Mouse (Mus musculus) embryonic fibroblast, embryonic 13.5 days (primary cell): Measurements from ENCODE around the gene Zfp286. TPM values are rescaled to one million over a fixed set of nuclear protein-coding genes. Genes with fewer than 3 reads are reported as not detected.

Source experiments
- H3K27ac ChIP-seq: 2 replicates; pipeline ENCODE4 v1.5.1; 2012; ENCODE audit warnings: low read length, control low read depth, inconsistent platforms; ENCODE audit not compliant: insufficient read depth
- H3K4me1 ChIP-seq: 2 replicates; pipeline ENCODE4 v1.6.1; 2011; ENCODE audit warnings: low read length; ENCODE audit not compliant: control insufficient read depth, insufficient read depth
- H3K4me3 ChIP-seq: 2 replicates; pipeline ENCODE4 v1.5.1; 2011; ENCODE audit warnings: mild to moderate bottlenecking, control low read depth, low read length; ENCODE audit not compliant: insufficient read depth
- CTCF ChIP-seq: IDR thresholded peaks from 2 replicates; pipeline ENCODE4 v1.5.1; 2011; ENCODE audit warnings: mild to moderate bottlenecking, control low read depth, low read length, moderate library complexity, borderline replicate concordance; ENCODE audit not compliant: insufficient read depth
- POLR2A ChIP-seq: IDR thresholded peaks from 2 replicates; pipeline ENCODE4 v1.6.1; 2011; ENCODE audit warnings: low read depth, mild to moderate bottlenecking, control low read depth, low read length, moderate library complexity
- polyA plus RNA-seq: library from polyadenylated mRNA; stranded (reverse); fragments of >200 nt; gene quantifications from 2 replicates; pipeline ENCODE4 v1.2.4, GENCODE M21; 2011; ENCODE audit warnings: low read depth; ENCODE audit not compliant: missing spikeins, insufficient read length

The Zfp286 gene
- 6.7 and 7.6 TPM in 2 replicates for polyA plus RNA-seq

GRCm38 (mm10) chr11:62788935-62789616 lies at the start of gene Zfp286:
TSS of gene Zfp286 (minus strand) at chr11:62789462.
- Histone ChIP-seq H3K4me1 (no peaks in the 10 kb centered on the region; the same call in 1 of the 2 replicates), H3K27ac (no peak within 1 kb of the TSS), H3K4me3 (peak within 1 kb of the TSS; percentile 58)
- no peak for TF ChIP-seq CTCF
- TF ChIP-seq POLR2A: peak; percentile 78; the same call in 1 of the 2 replicates

DNA sequence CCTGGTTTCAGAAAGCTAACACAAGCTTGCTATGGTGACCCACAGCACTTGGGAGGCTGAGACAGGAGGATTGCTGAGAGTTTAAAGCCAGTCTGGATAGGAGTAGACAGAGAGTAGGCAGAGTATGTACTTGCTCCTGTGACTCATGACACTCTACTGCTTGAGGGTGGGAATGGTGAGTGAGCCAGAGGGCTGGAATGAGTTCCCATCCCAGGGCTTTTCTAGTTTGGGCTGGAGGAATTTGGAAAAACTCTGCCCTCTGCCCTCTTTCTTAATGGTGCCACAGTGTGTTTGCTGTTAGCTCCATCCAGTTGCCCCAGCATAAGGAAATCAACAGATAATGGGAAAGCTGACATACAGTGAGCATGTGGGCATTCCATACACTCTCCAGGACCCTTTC lies 42.6 kb upstream of the Zfp286 start:
- peak overlapping the region; percentile 63; the same call in 1 of the 2 replicates for H3K27ac ChIP-seq
- H3K4me1 ChIP-seq: peaks cover 6% of the 10 kb centered on the region
- TF ChIP-seq CTCF (no peak), POLR2A (no peak)
- H3K4me3 ChIP-seq: no peak overlapping the region

DNA sequence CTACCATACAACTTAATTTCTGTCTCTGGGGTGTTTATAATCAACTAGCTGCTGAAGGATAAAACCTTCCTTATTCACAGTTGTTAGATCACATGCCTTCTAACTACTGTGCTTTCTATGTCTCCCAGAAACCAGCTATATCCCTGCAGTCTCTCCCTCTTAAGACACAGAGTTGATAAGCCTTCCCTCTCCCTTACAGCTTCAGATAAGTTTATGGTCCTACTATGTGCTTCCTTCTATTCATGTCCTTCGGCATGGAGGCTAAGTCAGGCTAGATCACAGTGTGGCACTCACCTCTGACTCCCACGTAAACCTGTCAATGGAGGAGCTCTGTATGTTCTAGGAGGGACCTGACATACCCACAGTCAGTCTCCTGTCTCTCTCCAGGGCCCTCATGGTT lies 41.1 kb upstream of the Zfp286 start:
- no peak overlapping the region for H3K27ac ChIP-seq
- H3K4me1 ChIP-seq: peaks cover 9% of the 10 kb centered on the region
- no peak overlapping the region for H3K4me3 ChIP-seq
- no peak for TF ChIP-seq POLR2A
- TF ChIP-seq CTCF: no peak

DNA sequence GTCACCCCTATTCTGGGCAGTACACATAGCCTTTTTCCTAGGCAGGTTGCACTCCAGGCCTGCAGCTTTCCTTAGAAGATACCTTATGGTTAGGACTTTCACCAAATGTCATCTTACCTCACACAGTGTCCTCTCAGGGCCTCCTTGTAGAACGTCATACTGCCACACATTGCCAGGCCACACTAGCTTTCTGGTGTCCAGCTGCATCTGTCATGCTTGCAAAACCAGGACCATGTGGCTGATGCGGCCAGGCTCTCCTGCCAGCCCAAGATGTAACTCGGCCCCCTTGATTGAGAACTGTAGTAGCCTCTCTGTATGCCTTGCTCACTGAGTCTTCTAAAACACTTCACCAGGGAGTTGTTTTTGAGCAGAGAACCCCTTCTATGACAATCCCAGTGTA lies 38.6 kb upstream of the Zfp286 start:
- TF ChIP-seq POLR2A (no peak), CTCF (no peak)
- peaks cover 9% of the 10 kb centered on the region for H3K4me1 ChIP-seq
- H3K27ac ChIP-seq: no peak overlapping the region
- H3K4me3 ChIP-seq: no peak overlapping the region

GRCm38 (mm10) chr11:62827135-62827534 lies 37.9 kb upstream of the Zfp286 start:
- Histone ChIP-seq H3K27ac (no peak overlapping the region), H3K4me3 (no peak overlapping the region), H3K4me1 (peaks cover 7% of the 10 kb centered on the region)
- TF ChIP-seq CTCF (no peak), POLR2A (no peak)

DNA sequence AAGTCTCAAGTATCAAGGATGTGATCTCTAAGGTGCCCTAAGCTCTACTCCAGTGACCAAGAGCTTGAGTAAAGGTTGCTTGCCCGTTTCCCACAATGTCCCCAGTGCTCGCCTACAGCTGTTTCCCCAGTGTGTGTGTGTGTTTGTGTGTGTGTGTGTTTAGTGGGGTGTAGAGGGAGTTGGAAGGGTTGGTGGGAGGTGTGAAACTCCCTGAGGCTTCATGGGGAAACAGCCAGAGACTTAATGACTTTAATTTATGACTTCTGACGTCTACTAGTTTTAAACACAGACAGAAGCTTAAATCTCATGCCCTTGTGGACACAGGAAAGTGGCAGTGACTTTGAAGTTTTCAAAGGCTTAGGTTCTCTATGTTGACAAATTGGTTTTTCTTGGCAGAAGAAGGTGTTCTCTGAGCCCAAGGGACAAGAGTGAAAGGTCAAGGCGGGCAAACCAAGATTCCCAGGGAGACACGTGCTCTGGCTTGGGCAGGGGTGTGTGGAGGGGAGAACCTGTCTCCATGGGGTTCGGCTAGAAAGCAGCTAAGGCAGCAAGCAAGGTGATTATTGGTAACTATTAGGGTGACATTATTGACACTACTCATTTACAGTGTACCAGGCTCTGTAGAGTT lies 37.0 kb upstream of the Zfp286 start:
- H3K4me3 ChIP-seq: no peak overlapping the region
- H3K27ac ChIP-seq: no peak overlapping the region
- TF ChIP-seq POLR2A: no peak
- no peak for TF ChIP-seq CTCF
- 0 out of 2 replicates have a peak, but pooled peaks cover 2% of the 10 kb centered on the region for H3K4me1 ChIP-seq

GRCm38 (mm10) chr11:62825222-62826105 lies 36.2 kb upstream of the Zfp286 start:
- no peak overlapping the region for H3K27ac ChIP-seq
- no peak for TF ChIP-seq POLR2A
- TF ChIP-seq CTCF: no peak
- H3K4me3 ChIP-seq: no peak overlapping the region
- H3K4me1 ChIP-seq: 0 out of 2 replicates have a peak, but pooled peaks cover 2% of the 10 kb centered on the region

GRCm38 (mm10) chr11:62824211-62824610 lies 34.9 kb upstream of the Zfp286 start:
- TF ChIP-seq POLR2A: no peak
- TF ChIP-seq CTCF: no peak
- H3K4me1 ChIP-seq: peaks cover 6% of the 10 kb centered on the region
- no peak overlapping the region for H3K4me3 ChIP-seq
- no peak overlapping the region for H3K27ac ChIP-seq

- Histone ChIP-seq H3K4me3 (peak overlapping the region; percentile 53), H3K27ac (peak overlapping the region; percentile 7), H3K4me1 (peaks cover 7% of the 10 kb centered on the region)
- TF ChIP-seq CTCF: no peak
- TF ChIP-seq POLR2A: no peak
Observed at GRCm38 (mm10) chr11:62821893-62822292, 32.6 kb upstream of the Zfp286 start.
